Mouse (Mus musculus) midbrain, postnatal 0 days (tissue): ENCODE measurements at regions not wholly inside any gene's neighbourhood (a gene's known extent, or its start where the extent isn't known, plus 50 kb on each side); places are given as distances from the start of the nearest gene placed in this dataset.

Experiments used
- ATAC-seq: fragments of 200-750 bp; cut with Nextera tagmentation; 2 replicates; pipeline ENCODE4 v1.8.0; 2017; ENCODE audit warnings: moderate number of reproducible peaks, mild to moderate bottlenecking, moderate TSS enrichment, moderate library complexity; ENCODE audit not compliant: low FRiP score
- DNase-seq: peaks from one replicate; pipeline ENCODE4 v3.0.0-alpha.2; 2015; ENCODE audit warnings: low spot score
- H3K27ac ChIP-seq: fragments of 300-500 bp; sonication (generic); 2 replicates; pipeline ENCODE4 v1.5.1; 2014; ENCODE audit warnings: low read depth, mild to moderate bottlenecking, low read length, mixed read lengths
- H3K27me3 ChIP-seq: fragments of 300-500 bp; sonication (generic); 2 replicates; pipeline ENCODE4 v1.6.1; 2014; ENCODE audit warnings: low read length, control low read depth, mixed read lengths; ENCODE audit not compliant: insufficient read depth
- H3K36me3 ChIP-seq: fragments of 300-500 bp; sonication (generic); 2 replicates; pipeline ENCODE4 v1.6.1; 2014; ENCODE audit warnings: low read length, control low read depth, mixed read lengths; ENCODE audit not compliant: insufficient read depth
- H3K4me1 ChIP-seq: fragments of 300-500 bp; sonication (generic); 2 replicates; pipeline ENCODE4 v1.6.1; 2014; ENCODE audit warnings: mild to moderate bottlenecking, control low read depth, antibody characterized with exemption, low read length, mixed read lengths; ENCODE audit not compliant: insufficient read depth
- H3K4me2 ChIP-seq: fragments of 300-500 bp; sonication (generic); 2 replicates; pipeline ENCODE4 v1.6.1; 2014; ENCODE audit warnings: low read depth, mild to moderate bottlenecking, low read length, mixed read lengths; ENCODE audit not compliant: poor library complexity, severe bottlenecking
- H3K4me3 ChIP-seq: fragments of 300-500 bp; sonication (generic); 2 replicates; pipeline ENCODE4 v1.5.1; 2014; ENCODE audit warnings: low read depth, mild to moderate bottlenecking, low read length, moderate library complexity
- H3K9ac ChIP-seq: fragments of 300-500 bp; sonication (generic); replicated peaks from 2 replicates; pipeline ENCODE4 v1.6.1; 2014; ENCODE audit warnings: mild to moderate bottlenecking, low read length, moderate library complexity, mixed read lengths; ENCODE audit not compliant: poor library complexity, severe bottlenecking
- H3K9me3 ChIP-seq: fragments of 300-500 bp; sonication (generic); 2 replicates; pipeline ENCODE4 v1.6.1; 2016; ENCODE audit warnings: low read length, control low read depth
- CTCF ChIP-seq: IDR thresholded peaks from 2 replicates; pipeline ENCODE4 v1.5.1; 2016; ENCODE audit warnings: antibody characterized with exemption, mild to moderate bottlenecking
- WGBS: fragments of 180-500 bp; shearing (Covaris S2); extraction: QIAGEN DNeasy Blood & Tissue Kit; methylation state at CpG from one replicate; pipeline ENCODE4 v1.1.7; 2014; 5-methylcytosine and 5-hydroxymethylcytosine counted together

GRCm38 (mm10) chr10:44688555-44688954 lies 160.3 kb upstream of the Prdm1 start:
- Histone ChIP-seq H3K27me3 (no peaks in the 10 kb centered on the region), H3K36me3 (no peaks in the 10 kb centered on the region), H3K4me3 (no peak overlapping the region), H3K27ac (no peak overlapping the region), H3K4me2 (no peak overlapping the region), H3K9ac (no peak overlapping the region), H3K9me3 (no peaks in the 10 kb centered on the region), H3K4me1 (no peaks in the 10 kb centered on the region)
- no peak for DNase-seq
- no peak for ATAC-seq
- WGBS, result 90% methylated on average over 3 of the region's 3 CpGs
- TF ChIP-seq CTCF, result no peak

- no peaks in the 10 kb centered on the region for H3K36me3 ChIP-seq
- no peak for DNase-seq
- TF ChIP-seq CTCF, result no peak
Measured at GRCm38 (mm10) chr10:44686055-44686454, 157.8 kb upstream of the Prdm1 start.

GRCm38 (mm10) chr10:44685215-44685614 lies 156.9 kb upstream of the Prdm1 start:
- no peak overlapping the region for H3K4me2 ChIP-seq
- DNase-seq, result no peak
- no peak for TF ChIP-seq CTCF
- no peak overlapping the region for H3K27ac ChIP-seq
- H3K27me3 ChIP-seq, result no peaks in the 10 kb centered on the region
- H3K9ac ChIP-seq, result no peak overlapping the region
- no peak for ATAC-seq
- no peaks in the 10 kb centered on the region for H3K36me3 ChIP-seq
- H3K4me1 ChIP-seq, result no peaks in the 10 kb centered on the region
- H3K4me3 ChIP-seq, result no peak overlapping the region
- 82% methylated on average over 3 of the region's 3 CpGs for WGBS
- no peaks in the 10 kb centered on the region for H3K9me3 ChIP-seq

More at GRCm38 (mm10) chr10:44686055-44686454, 157.8 kb upstream of the Prdm1 start:
- H3K4me3 ChIP-seq, result no peak overlapping the region
- no peaks in the 10 kb centered on the region for H3K9me3 ChIP-seq
- no peak overlapping the region for H3K9ac ChIP-seq
- no peaks in the 10 kb centered on the region for H3K4me1 ChIP-seq
- H3K27me3 ChIP-seq, result no peaks in the 10 kb centered on the region
- H3K27ac ChIP-seq, result no peak overlapping the region
- H3K4me2 ChIP-seq, result no peak overlapping the region
- WGBS, result 76% methylated on average over 4 of the region's 4 CpGs
- ATAC-seq, result no peak

GRCm38 (mm10) chr10:44676506-44676905 lies 148.2 kb upstream of the Prdm1 start:
- no peak overlapping the region for H3K4me3 ChIP-seq
- H3K4me2 ChIP-seq, result no peak overlapping the region
- WGBS, result 90% methylated on average over 3 of the region's 3 CpGs
- DNase-seq (no peak), ATAC-seq (no peak)
- H3K4me1 ChIP-seq, result no peaks in the 10 kb centered on the region
- no peak overlapping the region for H3K9ac ChIP-seq
- H3K36me3 ChIP-seq, result no peaks in the 10 kb centered on the region
- H3K27ac ChIP-seq, result no peak overlapping the region
- no peak for TF ChIP-seq CTCF
- H3K9me3 ChIP-seq, result no peaks in the 10 kb centered on the region
- H3K27me3 ChIP-seq, result no peaks in the 10 kb centered on the region

- Histone ChIP-seq H3K4me3 (no peak overlapping the region), H3K9me3 (no peaks in the 10 kb centered on the region), H3K9ac (no peak overlapping the region), H3K27me3 (no peaks in the 10 kb centered on the region), H3K4me2 (no peak overlapping the region), H3K36me3 (no peaks in the 10 kb centered on the region), H3K27ac (no peak overlapping the region), H3K4me1 (no peaks in the 10 kb centered on the region)
- DNase-seq (no peak), ATAC-seq (no peak)
- no peak for TF ChIP-seq CTCF
- WGBS, result 64% methylated on average over 4 of the region's 4 CpGs
Measured at GRCm38 (mm10) chr10:44665509-44666144, 137.3 kb upstream of the Prdm1 start.

GRCm38 (mm10) chr10:44659499-44659898 lies 131.2 kb upstream of the Prdm1 start:
- H3K36me3 ChIP-seq, result no peaks in the 10 kb centered on the region
- H3K4me3 ChIP-seq, result no peak overlapping the region
- H3K27me3 ChIP-seq, result no peaks in the 10 kb centered on the region
- H3K4me2 ChIP-seq, result no peak overlapping the region
- H3K9ac ChIP-seq, result no peak overlapping the region
- no peak for DNase-seq
- no peaks in the 10 kb centered on the region for H3K9me3 ChIP-seq
- no peaks in the 10 kb centered on the region for H3K4me1 ChIP-seq
- TF ChIP-seq CTCF, result no peak
- 93% methylated on average over 3 of the region's 3 CpGs for WGBS
- no peak overlapping the region for H3K27ac ChIP-seq
- no peak for ATAC-seq
